Mouse (Mus musculus) testis, adult 2 months (tissue): Measurements from ENCODE around the gene Synj1.

Source experiments
- CTCF ChIP-seq: fragments of 200-500 bp; IDR thresholded peaks from 2 replicates; pipeline ENCODE4 v1.5.1; 2012; ENCODE audit warnings: low read depth, mild to moderate bottlenecking, inconsistent platforms, low read length, moderate library complexity; ENCODE audit not compliant: control insufficient read depth, insufficient read depth, insufficient replicate concordance
- POLR2A ChIP-seq: fragments of 200-500 bp; IDR thresholded peaks from 2 replicates; pipeline ENCODE4 v1.6.1; 2012; ENCODE audit warnings: low read depth, mild to moderate bottlenecking, inconsistent platforms, low read length, moderate library complexity; ENCODE audit not compliant: control insufficient read depth

DNA sequence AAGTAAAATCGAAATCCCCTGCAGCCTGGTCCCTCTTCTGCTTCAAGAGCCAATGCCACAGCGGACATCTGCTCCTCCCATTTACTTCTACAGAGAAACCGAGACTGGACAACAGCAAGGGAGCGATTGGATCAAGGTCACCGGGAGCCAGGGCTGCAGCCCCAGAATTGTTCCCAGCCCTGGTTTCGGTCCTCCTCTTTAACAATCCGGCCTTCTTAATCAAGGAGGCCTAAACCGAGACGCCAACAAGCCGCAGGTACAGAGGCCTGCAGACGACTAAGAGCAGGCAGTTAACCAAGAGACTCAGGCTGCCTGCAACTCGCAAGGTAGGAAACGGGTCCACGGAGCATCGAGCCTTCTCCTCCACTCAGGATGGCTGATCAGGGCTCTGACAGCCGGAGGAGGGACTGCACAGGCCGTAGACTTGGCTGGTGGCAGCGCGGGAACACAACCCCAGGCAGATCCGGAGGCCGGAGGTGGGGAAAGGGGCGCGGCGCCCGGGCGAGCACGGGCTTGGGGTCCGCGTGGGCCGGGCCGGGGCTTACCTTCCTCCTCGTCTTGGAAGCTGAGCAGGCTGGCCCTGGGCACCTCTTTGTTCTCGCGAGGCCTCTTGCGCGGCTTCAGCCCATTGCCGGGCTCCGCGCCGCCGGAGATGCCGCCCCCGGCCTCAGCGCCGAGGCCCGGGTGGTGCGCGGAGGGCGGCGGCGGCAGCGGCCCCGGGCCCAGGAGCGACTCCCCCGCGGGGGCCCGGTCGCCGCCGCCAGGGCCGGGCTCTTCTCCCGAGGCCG is 32.5 kb upstream of the Synj1 start:
- no peak for TF ChIP-seq CTCF
- TF ChIP-seq POLR2A = no peak
